Mouse (Mus musculus): ENCODE measurements at regions not wholly inside any gene's neighbourhood (a gene's known extent, or its start where the extent isn't known, plus 50 kb on each side); places are given as distances from the start of the nearest gene placed in this dataset.
"Not testable (repeated sequence)": the region's sequence is repeated elsewhere in the genome, so short reads cannot be mapped to it uniquely, and the experiment has no call there.

DNA sequence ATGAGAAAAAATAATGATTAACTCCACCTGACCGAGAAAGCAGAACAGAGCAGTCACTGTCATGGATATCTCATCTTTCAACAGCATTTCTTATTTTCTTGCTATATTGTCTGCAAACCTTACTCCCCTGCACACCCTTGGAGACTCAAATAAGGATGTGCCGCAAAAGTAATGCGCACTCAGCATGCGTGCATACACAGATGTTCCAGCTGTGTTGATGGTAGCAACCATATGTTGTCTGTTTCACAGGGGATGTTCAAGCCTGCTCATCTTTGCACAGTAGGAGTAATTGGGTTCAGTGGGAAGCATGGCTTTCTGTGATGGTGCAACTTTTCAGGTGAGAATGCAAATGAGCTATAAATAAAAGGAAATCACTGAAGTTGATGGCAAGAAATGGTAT is 1182.9 kb upstream of the Manea start:
- no peak for DNase-seq (ENCODE audit: low spot score)

- DNase-seq (ENCODE audit: low spot score), result no peak
Observed at GRCm38 (mm10) chr4:27520295-27520694, 1173.6 kb upstream of the Manea start.

- DNase-seq (ENCODE audit: low spot score), result peak; percentile 33
Observed at GRCm38 (mm10) chr4:27504829-27505804, 1158.4 kb upstream of the Manea start.

DNA sequence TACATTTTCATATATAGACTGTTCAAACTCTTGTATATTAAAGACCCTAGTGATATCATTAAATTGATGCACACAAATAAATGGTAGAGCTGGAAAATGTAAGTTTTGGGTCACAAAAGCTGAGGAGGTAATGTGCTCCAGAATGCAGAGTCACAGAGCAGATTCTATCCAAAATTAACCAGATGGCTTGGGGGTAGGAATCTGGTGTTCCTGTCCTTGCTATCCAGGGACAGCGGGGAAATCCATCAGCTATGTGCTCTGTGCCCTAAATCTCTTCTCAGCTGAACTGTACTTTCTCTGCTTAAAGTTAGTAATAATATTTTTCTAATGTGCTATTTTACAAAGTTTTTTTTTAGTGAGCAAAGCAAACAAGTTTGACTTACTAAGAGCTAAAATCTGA is 1151.2 kb upstream of the Manea start:
- DNase-seq (ENCODE audit: low spot score), result no peak

DNA sequence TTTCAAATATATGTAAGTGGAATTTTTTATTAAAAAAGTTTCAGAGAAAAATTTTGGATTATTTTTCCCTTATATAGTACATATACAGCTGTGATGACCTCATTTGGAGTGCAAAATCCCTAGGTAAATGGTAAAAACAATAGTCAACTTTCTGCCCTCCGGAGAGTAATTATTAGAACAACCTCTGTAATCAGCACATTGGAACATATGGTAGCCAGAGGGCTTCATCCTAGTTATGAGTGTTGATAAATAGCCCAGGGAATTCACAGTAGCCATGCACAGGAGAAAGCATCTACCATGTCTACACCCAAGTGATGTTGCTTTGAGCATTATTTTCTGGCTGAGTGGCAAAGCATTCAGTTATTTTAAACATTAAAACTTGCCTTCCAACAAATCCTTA is 1150.6 kb upstream of the Manea start:
- DNase-seq (ENCODE audit: low spot score), result no peak

DNA sequence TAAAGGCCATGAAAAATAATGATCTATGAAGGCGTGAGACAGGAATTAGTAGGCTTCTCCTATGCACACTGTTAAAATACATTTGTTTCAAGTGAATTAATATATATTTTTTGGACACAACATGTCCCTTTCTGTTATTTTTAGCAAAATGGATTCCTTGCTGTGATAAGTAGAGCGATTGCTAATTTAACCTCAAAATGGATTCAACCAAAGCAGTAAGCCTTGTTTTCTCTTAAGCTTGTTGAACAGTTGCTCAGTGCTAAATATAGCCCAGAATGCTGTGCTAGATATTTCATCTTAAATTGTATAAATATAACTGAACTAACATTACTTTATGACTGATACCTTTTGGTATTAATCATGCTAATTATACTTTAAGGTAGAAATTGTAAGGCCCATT is 1144.6 kb upstream of the Manea start:
- DNase-seq (ENCODE audit: low spot score), result no peak

GRCm38 (mm10) chr4:27449901-27450300 is 1103.2 kb upstream of the Manea start:
- peak; percentile 14 for DNase-seq (ENCODE audit: low spot score)

- no peak for DNase-seq (ENCODE audit: low spot score)
Observed at GRCm38 (mm10) chr4:27446310-27446709, 1099.6 kb upstream of the Manea start.

GRCm38 (mm10) chr4:27429210-27429789 is 1082.6 kb upstream of the Manea start:
- DNase-seq (ENCODE audit: low spot score), result no peak

GRCm38 (mm10) chr4:27425902-27426301 is 1079.2 kb upstream of the Manea start:
- DNase-seq (ENCODE audit: low spot score), result no peak

GRCm38 (mm10) chr4:27423846-27424245 is 1077.2 kb upstream of the Manea start:
- DNase-seq (ENCODE audit: low spot score), result no peak

DNA sequence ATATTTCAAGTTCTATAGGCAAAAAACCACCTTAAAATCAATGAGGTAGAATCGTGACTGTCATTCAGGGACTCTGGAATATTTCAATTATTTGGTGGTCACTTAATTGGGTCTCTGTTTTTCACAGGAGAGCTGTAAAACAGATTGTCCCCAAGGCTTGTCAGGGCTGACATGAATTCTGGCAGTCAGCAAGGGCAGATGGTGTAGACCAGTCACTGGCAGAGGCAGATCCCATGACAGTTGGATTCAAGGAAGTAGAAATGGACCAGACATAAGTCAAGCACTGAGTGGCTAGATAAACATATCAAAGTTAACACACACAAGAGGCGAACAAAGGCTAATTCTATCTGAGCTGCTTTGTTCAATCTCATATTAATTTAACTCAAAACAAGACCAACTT is 1071.8 kb upstream of the Manea start:
- DNase-seq (ENCODE audit: low spot score), result no peak

DNA sequence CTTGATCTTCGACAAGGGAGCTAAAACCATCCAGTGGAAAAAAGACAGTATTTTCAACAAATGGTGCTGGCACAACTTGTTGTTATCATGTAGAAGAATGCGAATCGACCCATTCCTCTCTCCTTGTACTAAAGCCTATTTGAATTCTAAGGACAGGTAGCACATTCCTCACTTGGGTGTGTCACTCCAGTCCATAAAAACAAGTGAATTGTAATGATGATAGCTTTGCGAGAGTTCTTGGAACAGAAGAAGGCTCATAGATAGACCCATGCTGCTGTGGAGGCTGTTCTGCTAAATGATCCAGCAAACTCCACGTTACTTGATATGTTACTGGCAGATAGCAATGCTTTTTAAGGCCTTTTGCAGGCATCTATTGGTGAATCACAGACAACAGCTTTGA is 1038.2 kb upstream of the Manea start:
- DNase-seq (ENCODE audit: low spot score), result not testable (repeated sequence)

- no peak for DNase-seq (ENCODE audit: low spot score)
Observed at GRCm38 (mm10) chr4:27346892-27347291, 1000.2 kb upstream of the Manea start.

DNA sequence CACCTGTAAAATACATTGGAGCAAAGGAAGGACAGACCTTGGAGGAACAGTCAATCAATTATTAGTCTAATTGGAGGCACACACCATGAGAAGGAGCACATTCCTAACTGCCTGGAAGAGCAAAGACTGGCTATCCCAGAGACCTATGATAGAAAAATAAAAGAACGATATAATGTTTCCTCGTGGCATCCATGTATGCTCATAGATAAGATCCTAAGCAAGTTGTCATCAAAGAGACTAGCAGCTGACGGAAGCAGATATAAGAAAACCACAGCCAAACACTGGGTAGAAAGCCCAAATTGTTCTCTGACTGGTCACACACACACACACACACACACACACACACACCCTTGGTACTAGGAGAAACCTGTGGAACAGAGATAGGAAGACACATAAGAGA is 986.6 kb upstream of the Manea start:
- no peak for DNase-seq (ENCODE audit: low spot score)

All from embryo, embryonic 10.5 days (tissue).